Mouse (Mus musculus) v-Abl transformed pro-B cells (cell line): Measurements from ENCODE around the gene Dynll1.

Experiments
- in situ Hi-C, 2 experiments: fragments of 400-800 bp; cut with MboI; formaldehyde crosslinking; loops; one replicate each; pipeline ENCODE4 v1.15.1; 2025; ENCODE audit not compliant: unreplicated experiment in 2 of 2

Gene Dynll1

GRCm38 (mm10) chr5:115300792-115301614 is at the start of gene Dynll1:
Dynll1 (minus strand) TSS chr5:115300999.
- in situ Hi-C loops = loop anchor here in 1 of 2 experiments (5.0 kb wide), 1 partner anchor 46 kb away; the partner anchor contains the start of gene Cox6a1

GRCm38 (mm10) chr5:115349225-115349555 is 48.4 kb upstream of the Dynll1 start:
- in situ Hi-C loops = loop anchor here (5.0 to 10.0 kb wide), 4 partner anchors 47 to 224 kb away; partner anchors contain the start of genes Dynll1 (in 1 of the 2) and Pop5 (in 1 of the 2)

- in situ Hi-C loops = loop anchor here (5.0 to 10.0 kb wide), 4 partner anchors 46 to 224 kb away; partner anchors contain the start of genes Dynll1 (in 1 of the 2) and Pop5 (in 1 of the 2)
These were observed 47.9 kb upstream of the Dynll1 start, which contains the start of gene Cox6a1 for GRCm38 (mm10) chr5:115348546-115349224. Cox6a1 (minus strand) TSS chr5:115348981.

- in situ Hi-C loops = loop anchor here (5.0 to 10.0 kb wide), 4 partner anchors 45 to 223 kb away; partner anchors contain the start of genes Dynll1 (in 1 of the 2) and Pop5 (in 1 of the 2)
These were observed 46.8 kb upstream of the Dynll1 start for GRCm38 (mm10) chr5:115347564-115347963.

- in situ Hi-C loops = loop anchor here in 1 of 2 experiments (10.0 kb wide), 2 partner anchors 157 to 217 kb away; no protein-coding TSS in a partner anchor
These were observed 40.7 kb upstream of the Dynll1 start for GRCm38 (mm10) chr5:115341314-115342165.

GRCm38 (mm10) chr5:115340577-115341313 is 39.9 kb upstream of the Dynll1 start, which contains the start of the genes Gatc and Triap1:
Gatc (minus strand) TSS chr5:115341178.
Triap1 (plus strand) TSS chr5:115341225.
- in situ Hi-C loops = loop anchor here in 1 of 2 experiments (10.0 kb wide), 2 partner anchors 156 to 216 kb away; no protein-coding TSS in a partner anchor

- in situ Hi-C loops = loop anchor here in 1 of 2 experiments (10.0 kb wide), 2 partner anchors 155 to 215 kb away; no protein-coding TSS in a partner anchor
These were observed 39.2 kb upstream of the Dynll1 start for GRCm38 (mm10) chr5:115340007-115340406.

- in situ Hi-C loops = no loop called here
These were observed 32.8 kb upstream of the Dynll1 start for GRCm38 (mm10) chr5:115333626-115334025.

- in situ Hi-C loops = no loop called here
These were observed 30.2 kb upstream of the Dynll1 start for GRCm38 (mm10) chr5:115330955-115331354.

GRCm38 (mm10) chr5:115327610-115328548 is 27.1 kb upstream of the Dynll1 start:
- in situ Hi-C loops = no loop called here

GRCm38 (mm10) chr5:115326875-115327609 is 26.2 kb upstream of the Dynll1 start, which contains the start of gene Srsf9:
Srsf9 (plus strand) TSS chr5:115327177.
- in situ Hi-C loops = no loop called here

GRCm38 (mm10) chr5:115326256-115326831 is 25.5 kb upstream of the Dynll1 start:
- in situ Hi-C loops = no loop called here

- in situ Hi-C loops = no loop called here
These were observed 18.5 kb upstream of the Dynll1 start for GRCm38 (mm10) chr5:115319004-115319940.

- in situ Hi-C loops = no loop called here
These were observed 17.0 kb upstream of the Dynll1 start for GRCm38 (mm10) chr5:115317645-115318328.

- in situ Hi-C loops = no loop called here
These were observed 16.3 kb upstream of the Dynll1 start for GRCm38 (mm10) chr5:115316968-115317644.
